Mouse (Mus musculus) C2C12 (cell line): ENCODE results near the gene Cntn2.

Experiments used
- CTCF ChIP-seq: IDR thresholded peaks from one replicate; pipeline ENCODE4 v1.5.1; 2011; ENCODE audit not compliant: control insufficient read depth, insufficient read depth, insufficient read length
- MAX ChIP-seq: IDR thresholded peaks from one replicate; pipeline ENCODE4 v1.6.1; 2011; ENCODE audit warnings: mild to moderate bottlenecking, control low read depth

- no peak for TF ChIP-seq MAX
- TF ChIP-seq CTCF: no peak
Observed at GRCm38 (mm10) chr1:132523048-132523447, 20.0 kb downstream of the Cntn2 start.
